Mouse (Mus musculus): ENCODE data around the gene Naa38.

DNA sequence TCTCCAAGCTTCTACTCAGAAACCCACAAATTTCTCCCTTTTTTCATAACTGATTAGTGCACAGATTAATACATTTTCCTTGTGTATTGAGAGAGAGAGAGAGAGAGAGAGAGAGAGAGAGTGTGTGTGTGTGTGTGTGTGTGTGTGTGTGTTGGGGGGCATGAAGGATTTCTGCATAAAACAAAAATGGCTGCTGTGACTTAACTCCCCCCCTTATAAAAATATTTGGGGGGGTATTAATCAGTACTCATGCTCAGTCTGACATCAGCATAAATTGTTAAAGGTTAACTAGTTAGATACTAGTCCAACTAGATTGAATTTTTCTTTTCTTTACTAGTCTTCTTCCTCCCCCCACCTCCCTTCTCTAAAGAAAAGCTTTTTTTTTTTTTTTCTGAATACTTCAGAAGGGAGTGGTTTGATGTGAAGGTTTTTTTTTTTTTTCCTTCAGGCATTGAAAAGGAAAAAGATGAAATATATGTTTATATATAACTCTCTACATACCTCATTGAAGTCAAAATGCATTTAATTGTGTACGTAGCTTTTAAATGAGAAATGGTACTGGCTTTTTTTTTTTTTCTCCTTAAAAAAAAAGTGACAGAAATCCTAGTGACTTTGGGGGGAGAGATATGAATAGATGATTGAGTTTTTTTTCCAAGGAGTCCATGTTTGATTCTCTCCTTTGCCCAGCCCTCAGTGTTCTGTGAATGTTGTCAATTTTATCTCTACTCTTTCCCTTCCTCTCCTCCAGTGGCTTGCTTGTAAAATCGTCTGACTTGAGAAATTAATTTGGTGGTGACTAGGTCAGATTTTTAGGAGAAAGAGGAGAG, 25.1 kb upstream of the Naa38 start:
- TF ChIP-seq CTCF (IDR thresholded peaks at IDR 0.05; ENCODE audit: borderline replicate concordance, insufficient read depth, low read depth, low read length) (no peak), POLR2A (IDR thresholded peaks at IDR 0.05; ENCODE audit: borderline replicate concordance, insufficient read depth, low read length) (no peak)

Data from cerebellum, adult 2 months (tissue).